Mouse (Mus musculus) left cerebral cortex, postnatal 36 days (tissue): ENCODE data around the gene Gm10181. TPM values are rescaled to one million over a fixed set of nuclear protein-coding genes. Genes with fewer than 3 reads are reported as not detected.
A peak's percentile ranks its signal among the peaks of the same experiment; 100 is the strongest.
"Not testable (repeated sequence)": the region's sequence is repeated elsewhere in the genome, so short reads cannot be mapped to it uniquely, and the experiment has no call there.

ENCODE experiments used
- DNase-seq, 2 experiments: peaks; one replicate each; pipeline ENCODE4 v3.0.0; 2021 to 2022; ENCODE audit warnings: low spot score in 2 of 2, mixed read lengths in 1 of 2
- intact Hi-C: fragments of 180-260 bp; cut with DNase I; formaldehyde crosslinking; loops from one replicate; pipeline ENCODE4 v1.15.1; 2025
- total RNA-seq, 2 experiments: library from RNA; stranded (reverse); gene quantifications; 2 replicates each; pipeline ENCODE4 v1.2.3; 2021

Gm10181 gene
- total RNA-seq = not detected

- no peak for DNase-seq
- intact Hi-C loops = no loop called here
Measured at GRCm38 (mm10) chr9:25089122-25089521, at the start of gene Gm10181. Gene Gm10181, plus strand, starts transcription at chr9:25089422.

- intact Hi-C loops = loop anchor here (2.0 to 5.0 kb wide), 2 partner anchors 341 to 504 kb away; no protein-coding TSS in a partner anchor
- DNase-seq = peak in 1 of 2 experiments; percentile 16
Measured at GRCm38 (mm10) chr9:25041665-25042064, 47.6 kb upstream of the Gm10181 start.

GRCm38 (mm10) chr9:25042162-25043111 lies 46.8 kb upstream of the Gm10181 start:
- no peak for DNase-seq
- intact Hi-C loops = loop anchor here (2.0 to 5.0 kb wide), 2 partner anchors 342 to 505 kb away; no protein-coding TSS in a partner anchor

GRCm38 (mm10) chr9:25044325-25044724 lies 44.9 kb upstream of the Gm10181 start:
- DNase-seq = no peak
- intact Hi-C loops = loop anchor here (5.0 kb wide), 1 partner anchor 507 kb away; no protein-coding TSS in a partner anchor

GRCm38 (mm10) chr9:25048289-25048688 lies 40.9 kb upstream of the Gm10181 start:
- no peak for DNase-seq
- intact Hi-C loops = no loop called here

GRCm38 (mm10) chr9:25048940-25049339 lies 40.3 kb upstream of the Gm10181 start:
- intact Hi-C loops = no loop called here
- DNase-seq = no peak

GRCm38 (mm10) chr9:25051901-25052300 lies 37.3 kb upstream of the Gm10181 start:
- DNase-seq = no peak
- intact Hi-C loops = no loop called here

GRCm38 (mm10) chr9:25055650-25056376 lies 33.4 kb upstream of the Gm10181 start:
- intact Hi-C loops = no loop called here

GRCm38 (mm10) chr9:25058726-25059125 lies 30.5 kb upstream of the Gm10181 start:
- intact Hi-C loops = no loop called here
- no peak for DNase-seq

More at GRCm38 (mm10) chr9:25055650-25056376, 33.4 kb upstream of the Gm10181 start:
- no peak for DNase-seq

- no peak for DNase-seq
- intact Hi-C loops = no loop called here
Measured at GRCm38 (mm10) chr9:25072666-25073065, 16.6 kb upstream of the Gm10181 start.

GRCm38 (mm10) chr9:25075977-25076376 lies 13.2 kb upstream of the Gm10181 start:
- intact Hi-C loops = no loop called here
- DNase-seq = peak in 1 of 2 experiments; percentile 9

- no peak for DNase-seq
- intact Hi-C loops = no loop called here
Measured at GRCm38 (mm10) chr9:25076505-25076904, 12.7 kb upstream of the Gm10181 start.

GRCm38 (mm10) chr9:25090853-25091252 lies 1.6 kb downstream of the Gm10181 start:
- intact Hi-C loops = no loop called here
- DNase-seq = no peak

GRCm38 (mm10) chr9:25102881-25103280 lies 13.7 kb downstream of the Gm10181 start:
- no peak for DNase-seq
- intact Hi-C loops = loop anchor here (5.0 kb wide), 1 partner anchor 406 kb away; the partner anchor contains the start of gene Dpy19l2

- DNase-seq = peak; percentile 36 to 52
- intact Hi-C loops = loop anchor here (5.0 kb wide), 1 partner anchor 407 kb away; the partner anchor contains the start of gene Dpy19l2
Measured at GRCm38 (mm10) chr9:25104638-25105037, 15.4 kb downstream of the Gm10181 start.

- not testable (repeated sequence) for DNase-seq
Measured at GRCm38 (mm10) chr9:25123590-25123989, 34.4 kb downstream of the Gm10181 start.

GRCm38 (mm10) chr9:25124048-25124447 lies 34.8 kb downstream of the Gm10181 start:
- intact Hi-C loops = no loop called here

More at GRCm38 (mm10) chr9:25123590-25123989, 34.4 kb downstream of the Gm10181 start:
- intact Hi-C loops = not testable (repeated sequence)

GRCm38 (mm10) chr9:25132253-25132652 lies 43.0 kb downstream of the Gm10181 start:
- no peak for DNase-seq
- intact Hi-C loops = no loop called here

More at GRCm38 (mm10) chr9:25124048-25124447, 34.8 kb downstream of the Gm10181 start:
- DNase-seq = no peak

GRCm38 (mm10) chr9:25132920-25133319 lies 43.7 kb downstream of the Gm10181 start:
- no peak for DNase-seq
- intact Hi-C loops = no loop called here

GRCm38 (mm10) chr9:25138900-25139299 lies 49.7 kb downstream of the Gm10181 start:
- DNase-seq = no peak

More at GRCm38 (mm10) chr9:25138900-25139299, 49.7 kb downstream of the Gm10181 start:
- intact Hi-C loops = no loop called here
